Mouse (Mus musculus) neural tube, embryonic 15.5 days (tissue): Measurements from ENCODE around the gene Tceal9. TPM values are rescaled to one million over a fixed set of nuclear protein-coding genes. Genes with fewer than 3 reads are reported as not detected.
A peak's percentile ranks its signal among the peaks of the same experiment; 100 is the strongest.

ENCODE experiments used
- ATAC-seq: fragments of 200-750 bp; cut with Nextera tagmentation; 2 replicates; pipeline ENCODE4 v1.8.0; 2017; ENCODE audit warnings: mild to moderate bottlenecking, moderate TSS enrichment, moderate library complexity; ENCODE audit not compliant: low FRiP score
- H3K27ac ChIP-seq: fragments of 300-500 bp; sonication (generic); replicated peaks from 2 replicates; pipeline ENCODE4 v1.5.1; 2015; ENCODE audit warnings: mild to moderate bottlenecking, inconsistent platforms
- H3K27me3 ChIP-seq: fragments of 300-500 bp; sonication (generic); replicated peaks from 2 replicates; pipeline ENCODE4 v1.6.1; 2015; ENCODE audit warnings: inconsistent platforms
- H3K36me3 ChIP-seq: fragments of 300-500 bp; sonication (generic); 2 replicates; pipeline ENCODE4 v1.6.1; 2015; ENCODE audit warnings: inconsistent platforms
- H3K4me1 ChIP-seq: fragments of 300-500 bp; sonication (generic); 2 replicates; pipeline ENCODE4 v1.6.1; 2015; ENCODE audit warnings: inconsistent platforms
- H3K4me2 ChIP-seq: fragments of 300-500 bp; sonication (generic); 2 replicates; pipeline ENCODE4 v1.6.1; 2015; ENCODE audit warnings: inconsistent platforms, mild to moderate bottlenecking, moderate library complexity
- H3K4me3 ChIP-seq: fragments of 300-500 bp; sonication (generic); replicated peaks from 2 replicates; pipeline ENCODE4 v1.5.1; 2015; ENCODE audit warnings: mild to moderate bottlenecking, inconsistent platforms
- H3K9ac ChIP-seq: fragments of 300-500 bp; sonication (generic); replicated peaks from 2 replicates; pipeline ENCODE4 v1.6.1; 2015; ENCODE audit warnings: mild to moderate bottlenecking, inconsistent platforms
- H3K9me3 ChIP-seq: fragments of 300-500 bp; sonication (generic); replicated peaks from 2 replicates; pipeline ENCODE4 v1.6.1; 2016; ENCODE audit warnings: inconsistent platforms
- WGBS: fragments of 180-500 bp; shearing (Covaris S2); methylation state at CpG from one replicate; pipeline ENCODE4 v1.1.7; 2015; ENCODE audit warnings: mixed read lengths; 5-methylcytosine and 5-hydroxymethylcytosine counted together
- polyA plus RNA-seq: library from polyadenylated mRNA; unstranded; fragments of >200 nt; fragmentation: Nextera tagmentation; extraction: Ambion mirVana; gene quantifications from 2 replicates; pipeline ENCODE4 v1.2.1, GENCODE M21; 2015

Tceal9 gene
- polyA plus RNA-seq, 1 experiment from 2014 or later = 252 TPM

DNA sequence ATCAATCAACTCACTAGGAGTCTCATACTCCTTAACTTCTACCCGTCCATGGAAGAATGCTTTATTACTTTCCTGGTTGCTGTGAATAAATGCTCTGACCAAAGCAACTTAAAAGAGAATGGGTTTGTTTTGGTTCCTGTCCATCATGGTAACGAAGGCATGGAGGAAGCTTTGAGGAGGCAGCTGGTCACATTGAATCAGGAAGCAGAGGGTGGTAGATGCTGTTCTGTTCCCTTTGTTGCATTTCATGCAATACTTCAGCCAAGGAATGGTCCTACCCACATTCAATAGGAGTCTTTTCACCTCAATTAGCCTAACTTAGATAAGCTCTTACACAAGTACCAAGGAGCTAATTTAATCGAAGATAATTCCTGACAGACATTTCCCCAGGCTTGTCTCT is 30.5 kb downstream of the Tceal9 start:
- no peak for ATAC-seq
- no peak overlapping the region for H3K9ac ChIP-seq
- no peaks in the 10 kb centered on the region for H3K27me3 ChIP-seq
- WGBS = 36% methylated on average over 3 of the region's 3 CpGs
- H3K4me1 ChIP-seq = peaks cover 12% of the 10 kb centered on the region
- H3K9me3 ChIP-seq = no peaks in the 10 kb centered on the region
- H3K4me3 ChIP-seq = no peak overlapping the region
- H3K27ac ChIP-seq = no peak overlapping the region
- no peaks in the 10 kb centered on the region for H3K36me3 ChIP-seq
- H3K4me2 ChIP-seq = no peak overlapping the region

DNA sequence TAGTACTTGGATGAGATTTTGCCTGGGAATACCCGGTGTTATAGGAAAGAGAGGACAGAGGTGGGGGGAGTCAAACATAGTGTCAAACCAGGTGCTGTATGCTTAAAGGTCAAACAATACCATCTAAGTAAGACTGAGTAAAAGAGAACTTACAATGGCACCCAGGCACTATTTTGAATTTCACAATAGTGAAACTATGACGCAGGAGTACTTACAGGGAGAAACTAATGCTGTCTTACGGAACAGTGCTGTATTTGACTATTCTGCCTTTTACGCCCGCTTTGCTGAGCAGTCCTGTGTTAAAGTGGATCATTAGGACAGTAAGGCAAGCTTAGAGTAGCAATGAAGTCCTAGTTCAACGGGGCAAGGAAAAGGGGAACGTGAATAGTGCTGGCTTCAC is 32.7 kb downstream of the Tceal9 start:
- H3K9ac ChIP-seq = no peak overlapping the region
- H3K4me3 ChIP-seq = no peak overlapping the region
- H3K4me2 ChIP-seq = no peak overlapping the region
- H3K36me3 ChIP-seq = no peaks in the 10 kb centered on the region
- no peaks in the 10 kb centered on the region for H3K9me3 ChIP-seq
- H3K27me3 ChIP-seq = no peaks in the 10 kb centered on the region
- H3K27ac ChIP-seq = no peak overlapping the region
- no peaks in the 10 kb centered on the region; the same call in 1 of the 2 replicates for H3K4me1 ChIP-seq
- 81% methylated on average over 7 of the region's 7 CpGs for WGBS
- ATAC-seq = no peak

DNA sequence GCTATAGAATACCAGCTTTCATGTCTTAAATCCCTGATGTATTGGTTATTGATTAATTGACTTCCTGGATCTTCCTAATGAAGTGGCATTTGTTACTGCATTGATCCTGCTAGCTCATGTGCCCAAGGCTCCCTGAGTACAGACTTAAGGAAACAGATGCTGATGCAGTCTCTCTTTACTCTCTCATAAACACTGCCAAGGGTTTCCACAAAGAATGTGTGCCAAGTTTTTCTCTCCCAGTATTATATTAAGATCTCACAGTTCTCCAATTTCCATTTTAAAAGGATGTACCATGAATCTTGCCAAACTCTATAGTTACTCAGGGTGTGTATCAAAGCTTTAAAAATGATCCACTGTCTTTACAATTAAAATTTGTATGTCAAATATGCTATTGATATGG is 33.5 kb downstream of the Tceal9 start:
- no peak overlapping the region for H3K27ac ChIP-seq
- H3K9ac ChIP-seq = no peak overlapping the region
- H3K9me3 ChIP-seq = no peaks in the 10 kb centered on the region
- no peaks in the 10 kb centered on the region for H3K4me1 ChIP-seq
- H3K4me3 ChIP-seq = no peak overlapping the region
- H3K36me3 ChIP-seq = no peaks in the 10 kb centered on the region
- no peak overlapping the region for H3K4me2 ChIP-seq
- no peaks in the 10 kb centered on the region for H3K27me3 ChIP-seq
- ATAC-seq = no peak

GRCm38 (mm10) chrX:136279410-136279809 is 34.5 kb downstream of the Tceal9 start:
- Histone ChIP-seq H3K4me2 (no peak overlapping the region), H3K27ac (no peak overlapping the region), H3K4me3 (no peak overlapping the region), H3K4me1 (no peaks in the 10 kb centered on the region), H3K36me3 (no peaks in the 10 kb centered on the region), H3K9me3 (no peaks in the 10 kb centered on the region), H3K27me3 (no peaks in the 10 kb centered on the region), H3K9ac (no peak overlapping the region)
- no peak for ATAC-seq
- WGBS = 79% methylated on average over 5 of the region's 5 CpGs

GRCm38 (mm10) chrX:136290817-136291281 is 46.0 kb downstream of the Tceal9 start:
- H3K4me2 ChIP-seq = peak overlapping the region; percentile 49
- H3K27me3 ChIP-seq = no peaks in the 10 kb centered on the region
- no peak overlapping the region for H3K9ac ChIP-seq
- no peaks in the 10 kb centered on the region for H3K9me3 ChIP-seq
- H3K27ac ChIP-seq = peak overlapping the region; percentile 75
- 33% methylated on average over 8 of the region's 8 CpGs for whole genome bisulfite sequencing
- ATAC-seq = peak; percentile 98
- H3K36me3 ChIP-seq = no peaks in the 10 kb centered on the region
- peak overlapping the region; percentile 19; the same call in 1 of the 2 replicates for H3K4me3 ChIP-seq
- H3K4me1 ChIP-seq = no peaks in the 10 kb centered on the region

Other genes with a start within 250 kb of the Tceal9 start
- 137 and 163 TPM in 2 replicates for gene Arxes1, start 211.7 kb upstream of the Tceal9 start, polyA plus RNA-seq
- gene Bex2, start 176.8 kb upstream of the Tceal9 start, polyA plus RNA-seq = 664 and 773 TPM in 2 replicates
- gene Nxf3, start 159.8 kb upstream of the Tceal9 start, polyA plus RNA-seq = not detected in 2 replicates
- 127 and 144 TPM in 2 replicates for gene Bex4, start 106.1 kb upstream of the Tceal9 start, polyA plus RNA-seq
- 118 and 126 TPM in 2 replicates for gene Tceal8, start 72.7 kb upstream of the Tceal9 start, polyA plus RNA-seq
- gene Tceal5, start 41.2 kb upstream of the Tceal9 start, polyA plus RNA-seq = 37.1 and 41.2 TPM in 2 replicates
- 11.2 and 20.3 TPM in 2 replicates for gene Tceal7, start 30.3 kb upstream of the Tceal9 start, polyA plus RNA-seq
- 267 and 283 TPM in 2 replicates for gene Bex1, start 29.6 kb upstream of the Tceal9 start, polyA plus RNA-seq
- gene Bex3, start 25.2 kb downstream of the Tceal9 start, polyA plus RNA-seq = 733 and 798 TPM in 2 replicates